Mouse (Mus musculus) left cerebral cortex, adult 18-20 months (tissue): ENCODE results near the gene Gm13762. TPM values are rescaled to one million over a fixed set of nuclear protein-coding genes. Genes with fewer than 3 reads are reported as not detected.
"Not testable (repeated sequence)": the region's sequence is repeated elsewhere in the genome, so short reads cannot be mapped to it uniquely, and the experiment has no call there.

Experiments
- DNase-seq, 2 experiments: peaks; one replicate each; pipeline ENCODE4 v3.0.0; 2021 to 2022; ENCODE audit warnings: low spot score in 2 of 2, mixed read lengths in 1 of 2
- long read RNA-seq, 2 experiments: library from polyadenylated mRNA; stranded (forward); transcript quantifications; one replicate each; pipeline ENCODE4 v2.0.0; 2021
- total RNA-seq, 2 experiments: library from RNA; stranded (reverse); gene quantifications; 2 replicates each; pipeline ENCODE4 v1.2.3; 2021

Gene Gm13762
- total RNA-seq: not detected
- long read RNA-seq, experiment 1: 0 reads
- long read RNA-seq, experiment 2: 0 reads

DNA sequence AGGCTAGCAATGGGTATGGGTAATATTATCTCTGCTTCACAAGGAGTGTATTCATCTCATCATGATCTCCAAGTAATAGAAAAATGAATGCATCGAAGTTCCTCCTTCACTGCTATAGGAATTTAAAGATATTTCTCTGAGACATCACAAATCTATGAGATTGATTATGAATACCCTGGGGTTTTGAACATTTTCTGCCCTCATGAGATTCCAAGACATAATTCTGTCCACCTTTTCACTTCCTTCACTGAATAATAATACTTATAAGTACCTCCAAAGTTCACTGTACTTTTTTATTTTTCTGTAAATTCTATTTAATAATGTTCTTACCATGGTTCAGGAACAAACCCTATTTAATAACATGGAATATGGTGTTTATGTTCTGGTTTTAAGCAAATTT, at the start of gene Gm13762:
Gene Gm13762 (minus strand): TSS at position 101 of the 400 bp plus-strand sequence.
- no peak for DNase-seq

GRCm38 (mm10) chr2:89021436-89021835, 41.4 kb upstream of the Gm13762 start:
- not testable (repeated sequence) for DNase-seq

DNA sequence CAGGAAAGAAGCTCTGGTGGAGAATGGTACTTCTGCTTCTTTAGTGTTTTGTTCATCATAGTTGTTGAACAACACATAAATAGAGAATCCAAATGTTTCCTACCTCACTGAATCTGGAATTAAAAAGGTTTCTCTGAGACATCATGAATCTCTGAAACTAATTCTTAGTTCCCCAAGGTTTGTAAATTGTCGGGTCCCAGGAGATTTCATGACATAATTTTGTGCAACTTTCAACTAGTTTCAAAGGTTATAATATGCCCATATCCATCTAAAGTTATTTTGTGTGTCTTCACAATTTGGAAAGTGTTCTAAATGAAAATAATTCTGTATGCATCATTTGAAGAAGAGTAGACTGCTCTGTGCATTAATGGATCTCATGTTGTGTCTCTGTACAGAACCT, 38.2 kb upstream of the Gm13762 start, which contains the start of gene Olfr1216:
Gene Olfr1216 (minus strand): TSS at position 101 of the 400 bp plus-strand sequence.
- no peak for DNase-seq

DNA sequence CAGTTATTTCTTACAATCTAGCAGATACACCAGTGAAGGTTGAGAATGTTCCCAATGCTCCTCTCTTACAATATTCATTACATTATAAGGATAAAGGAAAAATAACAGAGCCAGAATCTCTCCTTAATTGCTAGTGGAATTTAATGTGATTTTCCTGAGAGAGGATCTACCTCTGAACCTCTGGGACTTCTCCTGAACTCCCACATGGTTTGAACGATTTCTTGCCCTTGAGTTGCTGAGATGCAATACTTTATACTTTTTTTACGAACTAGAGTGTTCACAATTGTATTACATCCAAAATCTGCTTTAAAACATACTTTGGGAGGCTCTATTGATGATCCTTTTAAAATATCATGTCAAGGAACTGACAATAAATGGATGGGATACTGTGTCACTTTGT, 26.8 kb upstream of the Gm13762 start, which contains the start of gene Olfr1215:
Gene Olfr1215 (minus strand): TSS at position 101 of the 400 bp plus-strand sequence.
- no peak for DNase-seq

GRCm38 (mm10) chr2:88992553-88992952, 12.5 kb upstream of the Gm13762 start, which contains the start of gene Olfr1214:
Gene Olfr1214 (minus strand): TSS chr2:88992653.
- no peak for DNase-seq

GRCm38 (mm10) chr2:88953669-88954068, 26.4 kb downstream of the Gm13762 start, which contains the start of gene Olfr1212:
Gene Olfr1212 (plus strand): TSS chr2:88953969.
- DNase-seq: no peak

- no peak for DNase-seq
These were observed 42.1 kb downstream of the Gm13762 start, which contains the start of gene Olfr1211 for GRCm38 (mm10) chr2:88938011-88938410. Gene Olfr1211 (minus strand): TSS chr2:88938111.

Other genes with a start within 250 kb of the Gm13762 start
- not detected for gene Olfr1197, start 247.9 kb downstream of the Gm13762 start, total RNA-seq
- not detected for gene Olfr1198, start 228.9 kb downstream of the Gm13762 start, total RNA-seq
- not detected for gene Olfr1199, start 219.8 kb downstream of the Gm13762 start, total RNA-seq
- not detected for gene Olfr1200, start 209.8 kb downstream of the Gm13762 start, total RNA-seq
- gene Olfr1201, start 187.2 kb downstream of the Gm13762 start, total RNA-seq: not detected
- gene Olfr1202, start 165.8 kb downstream of the Gm13762 start, total RNA-seq: not detected
- not detected for gene Olfr1205, start 150.5 kb downstream of the Gm13762 start, total RNA-seq
- not detected for gene Olfr1204, start 131.0 kb downstream of the Gm13762 start, total RNA-seq
- not detected for gene Olfr1206, start 117.0 kb downstream of the Gm13762 start, total RNA-seq
- not detected for gene Olfr1208, start 78.0 kb downstream of the Gm13762 start, total RNA-seq
- not detected for gene Olfr1209, start 65.1 kb downstream of the Gm13762 start, total RNA-seq
- gene Olfr1211, start 42.2 kb downstream of the Gm13762 start, total RNA-seq: not detected
- gene Olfr1212, start 26.3 kb downstream of the Gm13762 start, total RNA-seq: not detected
- not detected for gene Olfr1214, start 12.4 kb upstream of the Gm13762 start, total RNA-seq
- not detected for gene Olfr1215, start 26.7 kb upstream of the Gm13762 start, total RNA-seq
- gene Olfr1216, start 38.1 kb upstream of the Gm13762 start, total RNA-seq: not detected
- gene Olfr1217, start 51.8 kb upstream of the Gm13762 start, total RNA-seq: not detected
- gene Olfr1218, start 80.9 kb upstream of the Gm13762 start, total RNA-seq: not detected
- gene Olfr1219, start 103.2 kb upstream of the Gm13762 start, total RNA-seq: not detected
- not detected for gene Olfr1220, start 126.6 kb upstream of the Gm13762 start, total RNA-seq
- gene Olfr1221, start 137.0 kb upstream of the Gm13762 start, total RNA-seq: not detected
- gene Olfr1222, start 152.8 kb upstream of the Gm13762 start, total RNA-seq: not detected
- gene Olfr1223, start 171.3 kb upstream of the Gm13762 start, total RNA-seq: not detected
- gene Olfr1224-ps1, start 183.8 kb upstream of the Gm13762 start, total RNA-seq: not detected
- gene Olfr1225, start 194.4 kb upstream of the Gm13762 start, total RNA-seq: not detected
- not detected for gene Olfr1226, start 219.8 kb upstream of the Gm13762 start, total RNA-seq